Mouse (Mus musculus) lung, adult 2 months (tissue): Measurements from ENCODE around the gene Wfdc11.

Experiments used
- CTCF ChIP-seq: fragments of 200-500 bp; IDR thresholded peaks from 2 replicates; pipeline ENCODE4 v1.5.1; 2011; ENCODE audit warnings: mild to moderate bottlenecking, low read length, control low read depth; ENCODE audit not compliant: insufficient read depth
- POLR2A ChIP-seq: fragments of 200-500 bp; IDR thresholded peaks from 2 replicates; pipeline ENCODE4 v1.6.1; 2011; ENCODE audit warnings: low read depth, mild to moderate bottlenecking, control low read depth, low read length, borderline replicate concordance; ENCODE audit errors: extremely low read depth

DNA sequence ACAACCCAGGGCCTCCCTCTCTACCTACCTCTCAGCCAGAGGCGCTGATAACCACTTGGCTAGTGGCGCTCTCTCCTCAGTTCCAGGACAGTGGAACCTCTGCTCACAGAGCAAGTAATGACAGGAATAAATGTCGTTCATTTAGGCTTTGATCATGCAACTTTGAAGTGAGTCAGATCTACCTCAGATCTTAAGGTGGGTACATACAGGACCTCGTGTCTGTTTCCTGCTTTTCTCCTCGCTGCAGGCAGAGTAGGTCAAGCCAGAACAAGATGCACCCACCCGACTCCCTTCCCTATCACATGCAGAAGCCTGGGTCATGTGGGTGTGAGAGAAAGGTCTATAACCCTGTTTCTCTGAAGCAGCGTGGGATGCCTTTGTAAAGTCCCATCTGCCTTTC lies at the start of gene Wfdc11:
- no peak for TF ChIP-seq CTCF
- no peak for TF ChIP-seq POLR2A
